Mouse (Mus musculus): ENCODE measurements around the gene Hk1.
"Not testable (repeated sequence)": the region's sequence is repeated elsewhere in the genome, so short reads cannot be mapped to it uniquely, and the experiment has no call there.

Hk1 gene

DNA sequence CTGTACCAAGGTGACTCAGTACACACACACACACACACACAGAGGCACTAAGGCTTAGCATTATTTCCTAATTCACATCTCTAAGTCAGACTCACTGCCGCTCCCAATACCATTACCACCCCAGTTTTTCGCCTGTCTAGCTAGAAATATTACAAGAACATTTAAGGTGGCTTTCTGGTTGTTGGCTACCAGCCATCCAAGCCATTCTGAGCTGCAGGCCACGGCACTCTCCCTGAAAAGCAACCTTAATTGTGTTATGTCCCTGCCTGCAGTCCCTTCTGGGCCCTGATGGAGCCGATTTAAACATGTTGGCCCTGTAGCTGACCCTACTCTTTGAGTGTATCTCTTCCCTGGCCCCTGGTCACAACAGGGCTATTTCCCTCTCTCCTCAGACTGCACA, 37.8 kb downstream of the Hk1 start:
- DNase-seq (ENCODE audit: low read depth, low spot score) = no peak

DNA sequence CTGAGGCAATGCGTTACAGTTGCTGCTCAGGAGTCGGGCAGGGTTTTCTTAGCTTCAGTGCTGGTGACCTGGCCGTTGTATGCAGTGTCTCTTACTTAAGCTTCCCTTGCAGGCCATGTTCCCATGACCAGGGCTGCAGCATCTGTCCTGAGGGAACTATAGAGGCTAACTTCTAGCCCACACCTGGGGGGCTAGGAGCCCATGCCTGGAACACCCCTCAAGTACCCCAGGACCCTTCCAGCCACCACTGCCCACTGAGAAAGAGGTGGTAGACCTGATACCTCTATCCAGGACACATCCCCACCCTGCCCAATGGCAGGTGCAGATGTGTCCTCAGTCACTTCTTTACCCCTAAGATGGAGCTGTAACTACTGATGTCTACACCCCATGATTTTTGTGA, 38.7 kb downstream of the Hk1 start:
- no peak for DNase-seq (ENCODE audit: low read depth, low spot score)

DNA sequence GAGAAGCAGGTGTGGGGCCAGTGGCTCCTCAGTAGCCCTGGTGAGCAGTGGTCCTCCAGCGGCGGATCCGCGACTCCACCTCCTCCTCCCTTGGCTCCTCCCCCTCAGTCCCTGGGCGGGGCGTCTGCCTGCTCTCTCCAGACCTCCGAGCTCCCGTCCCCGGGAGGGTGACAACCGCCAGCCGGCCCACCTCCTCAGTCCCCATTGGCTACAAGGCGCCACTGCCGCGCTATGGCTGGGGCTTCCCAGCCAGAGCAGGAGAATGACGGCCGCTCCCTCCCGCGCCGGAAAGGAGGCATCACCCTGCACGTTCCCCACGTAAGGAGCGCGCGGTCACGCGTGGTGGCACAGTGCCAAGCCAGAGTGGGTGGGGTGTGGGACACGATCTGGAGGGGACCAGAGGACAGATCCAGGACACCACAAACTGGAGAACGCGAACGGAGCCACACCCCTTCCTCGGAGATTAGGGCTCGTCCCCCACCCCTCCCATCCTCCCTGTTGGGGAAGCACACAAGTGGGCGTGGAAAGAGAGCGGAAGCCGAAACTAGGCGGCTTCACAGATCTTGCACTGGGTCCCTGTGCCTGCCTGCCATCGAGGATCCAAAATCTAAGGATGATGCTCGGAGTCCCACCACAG, 39.5 kb downstream of the Hk1 start:
- DNase-seq (ENCODE audit: low read depth, low spot score) = peak; percentile 98

- peak; percentile 49 for DNase-seq (ENCODE audit: low read depth, low spot score)
These were observed 40.3 kb downstream of the Hk1 start for GRCm38 (mm10) chr10:62339211-62340094.

- peak; percentile 17 for DNase-seq (ENCODE audit: low read depth, low spot score)
These were observed 41.1 kb downstream of the Hk1 start for GRCm38 (mm10) chr10:62338626-62339025.

- DNase-seq (ENCODE audit: low read depth, low spot score) = no peak
These were observed 41.5 kb downstream of the Hk1 start for GRCm38 (mm10) chr10:62338176-62338575.

- DNase-seq (ENCODE audit: low read depth, low spot score) = no peak
These were observed 42.8 kb downstream of the Hk1 start for GRCm38 (mm10) chr10:62336601-62337578.

DNA sequence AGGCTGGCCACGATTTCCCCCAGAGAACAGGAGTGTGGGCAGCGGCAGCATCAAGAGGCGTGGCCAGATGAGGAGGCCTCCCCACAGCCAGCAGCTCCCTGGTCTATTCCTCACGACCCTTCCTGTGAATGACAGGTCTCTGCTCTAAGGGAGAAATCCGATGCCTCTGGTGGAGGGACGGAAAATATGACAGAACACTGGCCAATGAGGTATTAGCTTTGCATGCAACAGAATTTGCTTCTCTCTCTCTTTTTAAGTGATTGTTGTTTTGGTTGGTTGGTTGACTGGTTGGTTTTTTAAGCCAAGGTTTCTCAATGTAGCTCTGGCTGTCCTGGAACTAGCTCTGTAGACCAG, 44.3 kb downstream of the Hk1 start:
- no peak for DNase-seq (ENCODE audit: low read depth, low spot score)

- no peak for DNase-seq (ENCODE audit: low read depth, low spot score)
These were observed 44.9 kb downstream of the Hk1 start for GRCm38 (mm10) chr10:62334686-62335422.

- no peak for DNase-seq (ENCODE audit: low read depth, low spot score)
These were observed 46.4 kb downstream of the Hk1 start for GRCm38 (mm10) chr10:62333269-62333668.

DNA sequence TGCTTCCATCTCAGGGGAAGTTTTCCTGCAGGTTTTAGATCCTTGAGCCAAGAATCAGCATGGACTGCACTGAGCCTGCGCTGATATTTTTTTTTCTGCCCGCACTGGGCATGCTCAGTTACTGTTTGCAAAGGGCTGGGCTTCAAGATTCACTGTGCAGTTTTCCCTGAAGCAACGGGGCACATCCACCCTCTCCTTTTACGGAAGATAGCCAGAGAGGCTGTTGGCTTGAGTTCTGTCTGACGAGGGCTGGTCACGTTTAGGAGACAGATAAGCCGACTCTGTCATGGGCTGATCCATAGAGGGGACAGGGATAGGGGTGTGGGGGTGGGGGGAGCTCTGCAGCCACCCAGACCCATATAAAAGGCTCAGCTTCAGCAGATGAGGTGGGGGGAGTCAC, 47.2 kb downstream of the Hk1 start:
- DNase-seq (ENCODE audit: low read depth, low spot score) = no peak

DNA sequence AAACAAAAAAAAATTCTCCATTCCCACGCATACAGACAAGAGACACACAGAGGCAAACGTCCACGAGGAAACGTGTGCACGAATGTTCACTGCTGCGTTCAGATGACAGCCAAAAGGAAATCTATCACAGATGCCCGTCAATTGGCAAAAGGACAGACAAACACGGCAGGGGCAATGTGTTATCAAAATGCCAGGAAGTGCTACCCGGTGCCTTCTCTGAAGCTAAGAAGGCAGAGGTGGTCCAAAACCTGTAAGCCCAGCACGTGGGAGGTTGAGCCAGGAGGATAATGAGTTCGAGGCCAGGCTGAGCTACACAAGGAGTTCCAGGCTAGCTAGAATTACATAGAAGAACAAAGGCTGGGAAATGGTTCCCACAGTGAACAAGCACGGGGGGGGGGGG, 47.9 kb downstream of the Hk1 start:
- no peak for DNase-seq (ENCODE audit: low read depth, low spot score)

DNA sequence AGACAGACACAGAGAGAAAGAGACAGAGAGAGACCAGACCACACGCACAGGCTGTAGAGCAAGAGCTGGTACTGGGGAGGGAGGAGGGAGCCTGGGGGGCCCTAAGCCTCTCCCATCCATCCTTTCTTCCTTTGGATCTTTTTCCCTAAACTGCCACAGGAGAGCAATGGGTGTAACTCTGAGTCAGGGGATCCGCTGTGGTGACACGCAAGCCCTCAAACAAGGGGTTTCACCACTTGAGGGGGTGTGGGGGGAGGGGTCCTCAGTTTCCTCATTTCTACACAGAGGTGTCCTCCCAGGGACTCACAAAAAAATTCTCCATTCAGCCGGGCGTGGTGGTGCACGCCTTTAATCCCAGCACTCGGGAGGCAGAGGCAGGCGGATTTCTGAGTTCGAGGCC, 48.4 kb downstream of the Hk1 start:
- DNase-seq (ENCODE audit: low read depth, low spot score) = no peak

DNA sequence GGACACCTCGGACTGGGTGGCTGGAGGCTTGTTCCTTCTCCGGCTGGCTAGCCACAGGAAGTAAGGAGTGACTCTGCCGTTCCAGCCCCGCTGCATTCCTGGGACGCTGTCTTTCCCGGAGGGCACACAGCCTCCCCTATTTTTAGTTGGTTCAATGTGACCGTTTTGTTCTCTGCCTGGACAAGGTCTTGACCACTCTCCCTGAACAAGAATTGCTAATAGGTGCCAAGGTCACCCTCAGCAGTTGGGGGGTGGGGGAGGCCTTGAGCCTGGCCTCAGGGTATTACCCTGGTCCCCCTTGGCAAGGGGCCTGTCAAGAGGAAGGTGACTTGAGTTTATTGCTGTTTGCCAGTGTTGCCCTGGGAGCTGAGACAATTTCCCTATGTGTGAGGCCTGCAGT, 49.9 kb downstream of the Hk1 start:
- DNase-seq (ENCODE audit: low read depth, low spot score) = no peak

- DNase-seq (ENCODE audit: low read depth, low spot score) = no peak
These were observed 50.8 kb downstream of the Hk1 start for GRCm38 (mm10) chr10:62328886-62329412.

DNA sequence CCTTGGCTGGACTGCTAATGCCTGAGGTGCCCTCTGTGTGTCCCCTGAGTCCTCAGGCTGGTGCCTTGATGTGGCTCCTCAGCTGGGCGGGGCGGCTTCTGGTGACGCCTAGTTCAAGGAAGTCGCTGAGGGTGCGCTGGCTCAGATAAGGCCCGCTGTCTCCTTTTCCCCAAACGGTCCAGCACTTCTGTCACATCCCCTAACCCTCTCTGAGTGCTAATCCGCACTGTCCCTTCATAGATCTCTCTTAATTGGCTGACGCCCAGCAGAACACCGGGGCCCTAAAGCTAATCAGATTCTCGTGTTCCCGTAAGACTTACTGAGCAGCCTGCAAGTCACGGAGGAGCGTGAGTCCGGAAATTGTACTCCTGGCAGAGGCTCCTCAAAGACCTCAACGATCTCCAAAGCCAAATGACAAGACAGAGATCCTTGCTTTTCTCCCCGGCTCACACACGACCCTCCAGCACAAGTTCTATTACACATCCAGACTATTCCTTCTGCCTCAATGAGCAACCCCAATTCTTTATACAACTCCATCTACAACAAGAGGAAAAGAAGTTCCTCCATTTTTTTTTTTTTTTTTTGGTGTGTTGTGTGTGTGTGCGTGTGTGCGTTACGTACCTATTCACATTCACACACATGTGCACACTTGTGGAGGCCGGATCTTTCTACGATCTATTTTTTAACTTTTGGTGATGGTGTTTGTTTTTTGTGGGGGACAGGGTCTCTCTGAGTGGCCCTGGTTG, 52.0 kb downstream of the Hk1 start:
- no peak for DNase-seq (ENCODE audit: low read depth, low spot score)

DNA sequence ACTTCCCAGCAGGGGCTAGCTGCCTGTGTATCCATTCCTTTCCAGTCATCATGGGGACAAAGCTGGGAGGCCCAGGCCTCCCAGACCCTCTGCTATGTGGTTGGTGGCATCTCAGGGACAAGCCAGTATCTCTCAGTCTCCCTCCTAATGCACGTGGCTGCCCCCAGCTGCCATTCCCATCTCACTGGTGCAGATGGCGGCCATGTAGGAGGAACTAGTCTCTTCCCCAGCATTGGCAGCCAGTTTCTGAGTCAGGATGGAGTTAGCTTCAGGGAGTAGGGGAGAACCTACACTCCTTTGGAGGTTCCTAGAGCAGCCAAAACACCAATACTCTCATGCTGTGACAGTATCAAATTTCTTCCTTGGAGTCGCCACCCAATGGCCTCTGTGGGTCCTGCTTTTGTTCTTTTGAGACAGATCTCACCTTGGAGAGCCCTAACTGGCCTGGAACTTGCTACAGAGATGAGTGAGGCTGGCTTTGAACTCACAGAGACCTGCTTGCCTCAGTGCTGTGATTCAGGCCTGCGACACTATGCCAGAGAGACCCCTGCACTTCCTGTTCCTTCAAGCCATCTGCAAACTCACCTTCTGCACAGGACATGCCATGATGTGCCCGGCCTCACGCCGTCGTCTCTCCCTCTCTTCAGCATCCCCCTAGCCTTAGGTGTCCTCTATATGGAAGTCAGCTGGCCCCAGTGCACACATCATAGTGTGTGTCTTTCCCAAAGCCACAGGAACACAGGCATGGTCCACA, 52.7 kb downstream of the Hk1 start:
- no peak for DNase-seq (ENCODE audit: low read depth, low spot score)

DNA sequence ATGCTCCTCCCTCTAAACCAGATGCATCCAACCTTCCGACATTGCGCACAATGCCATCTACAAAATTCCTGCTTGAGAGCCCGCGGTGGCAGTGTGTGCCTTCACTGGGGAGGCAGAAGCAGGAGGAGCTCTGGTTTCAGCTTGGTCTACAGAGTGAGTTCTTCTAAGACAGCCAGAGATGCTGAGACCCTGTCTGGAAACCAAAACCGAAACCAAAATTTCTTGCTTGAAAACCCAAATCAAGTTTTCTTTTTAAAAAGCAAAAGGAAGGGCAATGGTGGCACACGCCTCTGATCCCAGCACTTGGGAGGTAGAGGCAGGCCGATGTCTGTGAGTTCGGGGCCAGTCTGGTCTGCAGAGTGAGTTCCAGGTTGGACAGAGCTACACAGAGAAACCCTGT, 53.7 kb downstream of the Hk1 start:
- no peak for DNase-seq (ENCODE audit: low read depth, low spot score)

GRCm38 (mm10) chr10:62322821-62323220, 56.9 kb downstream of the Hk1 start:
- DNase-seq (ENCODE audit: low read depth, low spot score) = not testable (repeated sequence)

GRCm38 (mm10) chr10:62321457-62321856, 58.3 kb downstream of the Hk1 start:
- DNase-seq (ENCODE audit: low read depth, low spot score) = no peak
